Mouse (Mus musculus) neural tube, embryonic 11.5 days (tissue): Measurements from ENCODE around the gene Gdf11. TPM values are rescaled to one million over a fixed set of nuclear protein-coding genes. Genes with fewer than 3 reads are reported as not detected.

Experiments
- ATAC-seq: fragments of 200-750 bp; cut with Nextera tagmentation; 2 replicates; pipeline ENCODE4 v1.8.0; 2017; ENCODE audit warnings: moderate number of reproducible peaks, mild to moderate bottlenecking, moderate TSS enrichment, moderate library complexity; ENCODE audit not compliant: insufficient read depth, low FRiP score, low TSS enrichment
- DNase-seq: peaks from one replicate; pipeline ENCODE4 v3.0.0-alpha.2; 2015; ENCODE audit warnings: low spot score
- H3K27ac ChIP-seq: fragments of 300-500 bp; sonication (generic); 2 replicates; pipeline ENCODE4 v1.5.1; 2014; ENCODE audit warnings: low read depth, mild to moderate bottlenecking, low read length
- H3K27me3 ChIP-seq: fragments of 300-500 bp; sonication (generic); 2 replicates; pipeline ENCODE4 v1.6.1; 2014; ENCODE audit warnings: mild to moderate bottlenecking, low read length, mixed read lengths; ENCODE audit not compliant: control insufficient read depth, insufficient read depth
- H3K36me3 ChIP-seq: fragments of 300-500 bp; sonication (generic); 2 replicates; pipeline ENCODE4 v1.6.1; 2014; ENCODE audit warnings: mild to moderate bottlenecking, low read length, moderate library complexity, mixed read lengths; ENCODE audit not compliant: control insufficient read depth, insufficient read depth
- H3K4me1 ChIP-seq: fragments of 300-500 bp; sonication (generic); 2 replicates; pipeline ENCODE4 v1.6.1; 2014; ENCODE audit warnings: low read length, mixed read lengths; ENCODE audit not compliant: control insufficient read depth, insufficient read depth
- H3K4me2 ChIP-seq: fragments of 300-500 bp; sonication (generic); 2 replicates; pipeline ENCODE4 v1.6.1; 2014; ENCODE audit warnings: low read depth, mild to moderate bottlenecking, moderate library complexity
- H3K4me3 ChIP-seq: fragments of 300-500 bp; sonication (generic); 2 replicates; pipeline ENCODE4 v1.5.1; 2014; ENCODE audit warnings: low read depth, low read length
- H3K9ac ChIP-seq: fragments of 300-500 bp; sonication (generic); 2 replicates; pipeline ENCODE4 v1.6.1; 2014; ENCODE audit warnings: mild to moderate bottlenecking, low read length
- H3K9me3 ChIP-seq: fragments of 300-500 bp; sonication (generic); 2 replicates; pipeline ENCODE4 v1.6.1; 2016; ENCODE audit warnings: low read length; ENCODE audit not compliant: control insufficient read depth
- WGBS: fragments of 180-500 bp; shearing (Covaris S2); extraction: QIAGEN DNeasy Blood & Tissue Kit; methylation state at CpG from one replicate; pipeline ENCODE4 v1.1.7; 2014; 5-methylcytosine and 5-hydroxymethylcytosine counted together
- polyA plus RNA-seq: library from polyadenylated mRNA; unstranded; fragments of >200 nt; fragmentation: Nextera tagmentation; extraction: Ambion mirVana; gene quantifications from 2 replicates; pipeline ENCODE4 v1.2.1, GENCODE M21; 2014

The Gdf11 gene
- polyA plus RNA-seq, 1 experiment from 2014 or later = 17.7 TPM

DNA sequence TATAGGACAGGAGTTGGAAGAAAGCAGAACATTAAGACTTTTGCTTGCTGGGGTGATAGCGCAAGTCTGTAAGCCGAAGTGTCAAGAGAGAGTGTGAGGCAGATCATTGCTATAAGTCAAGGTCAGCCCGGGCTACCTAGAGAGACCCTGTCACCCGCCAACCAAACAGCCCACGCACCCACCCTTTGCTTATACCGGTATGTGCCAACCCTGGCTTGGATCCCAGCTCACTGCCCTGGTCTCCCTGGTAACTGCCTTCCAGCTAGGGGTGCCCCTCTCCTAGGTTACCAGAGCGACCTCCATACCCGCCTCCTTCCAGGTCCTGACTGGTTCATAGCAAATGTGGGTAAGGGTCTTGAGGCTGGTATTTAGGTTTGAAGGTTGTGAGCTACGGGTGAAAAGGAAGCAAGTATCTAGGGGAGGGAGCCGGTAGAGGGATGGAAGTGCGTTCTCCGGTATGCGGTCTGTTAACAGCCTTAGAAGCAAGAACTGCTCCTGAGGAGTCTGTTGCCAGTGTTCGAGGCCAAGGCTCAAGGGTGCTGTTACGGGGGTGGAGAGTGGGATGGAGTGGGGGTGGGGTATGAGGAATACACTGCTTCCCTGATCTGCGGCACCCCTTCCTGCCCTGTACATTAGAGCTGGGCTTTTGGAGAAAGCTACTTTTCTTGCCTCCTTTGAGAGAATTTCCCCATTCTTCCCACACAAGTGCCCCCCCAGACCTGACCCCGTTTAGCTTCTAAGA, 4.6 kb upstream of the Gdf11 start:
- Histone ChIP-seq H3K27me3 (peaks cover 9% of the 10 kb centered on the region), H3K9ac (no peak overlapping the region), H3K36me3 (no peaks in the 10 kb centered on the region), H3K4me2 (no peak overlapping the region; the same call in 1 of the 2 replicates), H3K4me1 (peaks cover 2% of the 10 kb centered on the region), H3K9me3 (no peaks in the 10 kb centered on the region), H3K4me3 (no peak overlapping the region), H3K27ac (no peak overlapping the region)
- 2% methylated on average over 17 of the region's 17 CpGs for whole genome bisulfite sequencing
- ATAC-seq = no peak
- no peak for DNase-seq

DNA sequence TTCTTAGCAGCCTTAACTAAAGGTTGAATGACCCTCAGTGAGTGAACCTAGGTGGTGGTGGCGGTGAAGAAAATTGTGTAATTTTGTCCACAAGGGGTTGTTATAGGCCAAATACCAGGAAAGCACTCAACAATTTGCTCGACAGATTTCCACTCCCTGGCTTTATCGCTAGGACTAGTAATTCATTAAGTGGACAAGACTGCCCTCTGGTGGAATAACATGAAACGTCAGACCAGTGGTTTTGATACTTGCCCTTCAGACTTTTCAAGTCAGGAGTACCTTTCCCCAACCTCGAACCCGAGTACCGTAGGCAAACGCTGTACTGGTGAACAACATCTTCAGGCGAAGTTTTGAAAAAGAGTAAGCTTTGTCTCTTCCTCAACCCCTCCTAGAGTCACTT, 3.9 kb upstream of the Gdf11 start:
- no peak overlapping the region for H3K4me2 ChIP-seq
- H3K4me3 ChIP-seq = no peak overlapping the region
- peaks cover 9% of the 10 kb centered on the region for H3K27me3 ChIP-seq
- no peaks in the 10 kb centered on the region for H3K9me3 ChIP-seq
- no peak for ATAC-seq
- H3K9ac ChIP-seq = no peak overlapping the region
- H3K36me3 ChIP-seq = no peaks in the 10 kb centered on the region
- peaks cover 2% of the 10 kb centered on the region for H3K4me1 ChIP-seq
- under 1% methylated on average over 9 of the region's 9 CpGs for WGBS
- H3K27ac ChIP-seq = no peak overlapping the region
- peak; percentile 78 for DNase-seq

DNA sequence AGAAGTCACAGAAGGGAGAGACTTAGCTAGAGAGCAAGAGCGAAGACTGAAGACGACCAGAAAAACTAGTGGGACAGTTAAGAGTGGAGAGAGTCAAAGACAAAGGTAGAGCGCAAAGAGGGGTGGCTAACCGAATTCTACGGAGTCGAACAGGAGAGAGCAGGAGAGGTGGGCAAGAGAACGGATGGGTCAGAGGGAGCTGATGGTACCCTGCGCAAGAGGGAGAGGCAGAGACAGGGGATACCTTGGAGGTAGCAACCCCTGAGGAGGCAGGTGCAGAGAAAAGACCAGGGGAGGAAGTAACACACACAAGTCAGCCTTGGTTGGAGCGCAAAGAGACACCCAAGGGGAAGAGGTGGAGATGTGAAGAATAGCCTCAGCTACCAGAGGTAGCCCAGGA, 728 bp upstream of the Gdf11 start:
- H3K4me3 ChIP-seq = peak overlapping the region; percentile 80
- peaks cover 16% of the 10 kb centered on the region for H3K4me1 ChIP-seq
- peak; percentile 37 for DNase-seq
- no peak for ATAC-seq
- H3K9ac ChIP-seq = peak overlapping the region; percentile 84
- peaks cover 9% of the 10 kb centered on the region for H3K27me3 ChIP-seq
- H3K27ac ChIP-seq = peak overlapping the region; percentile 95
- 2% methylated on average over 9 of the region's 9 CpGs for WGBS
- no peaks in the 10 kb centered on the region for H3K9me3 ChIP-seq
- H3K36me3 ChIP-seq = no peaks in the 10 kb centered on the region
- H3K4me2 ChIP-seq = peak overlapping the region; percentile 68

DNA sequence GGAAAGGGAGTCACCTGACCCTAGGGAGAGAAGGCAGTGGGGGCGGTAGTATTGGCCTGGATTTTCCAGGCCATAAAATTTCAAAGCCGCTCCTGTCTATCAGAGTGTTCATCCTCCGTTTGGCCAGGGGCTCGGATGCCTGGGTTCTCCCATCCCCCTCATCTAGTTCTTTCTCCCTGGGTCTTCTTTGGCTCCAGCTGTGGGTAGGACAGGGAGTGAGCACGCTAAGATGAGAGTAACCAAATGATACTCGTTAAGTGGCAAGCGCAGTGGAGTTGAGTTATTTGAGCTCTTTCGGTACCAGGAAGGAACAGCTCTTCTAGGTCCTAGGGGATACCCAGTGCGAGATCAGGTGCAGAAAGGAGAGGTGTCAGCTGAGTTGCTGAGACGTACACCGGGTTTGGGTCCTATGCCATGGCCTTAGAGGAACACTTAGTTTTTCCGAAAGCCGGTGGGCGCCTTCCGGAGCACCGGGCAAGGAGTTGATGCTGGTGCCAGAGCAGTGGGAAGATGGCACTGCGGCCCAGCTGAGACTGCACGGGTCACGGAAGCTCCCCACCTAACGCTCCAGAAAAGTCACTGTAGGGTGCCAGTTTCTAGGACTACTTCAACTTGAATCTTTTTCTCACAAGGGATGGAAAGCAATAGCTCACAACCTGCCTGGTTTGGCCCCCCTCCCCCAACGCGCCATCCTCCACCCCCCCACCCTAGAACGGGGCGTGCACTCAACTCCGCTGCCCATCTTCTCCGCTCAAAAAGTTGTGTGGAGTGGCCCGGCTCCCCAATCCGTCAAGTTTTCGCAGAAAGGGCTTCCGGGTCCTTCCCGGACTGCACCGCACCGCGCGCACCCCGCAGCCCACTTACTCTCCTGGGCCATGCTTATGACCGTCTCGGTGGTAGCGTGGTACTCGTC, 879 bp downstream of the Gdf11 start:
- ATAC-seq (peak; percentile 14), DNase-seq (peak; percentile 30)
- peaks cover 7% of the 10 kb centered on the region for H3K36me3 ChIP-seq
- H3K4me1 ChIP-seq = peaks cover 14% of the 10 kb centered on the region
- under 1% methylated on average over 40 of the region's 40 CpGs for WGBS
- H3K9me3 ChIP-seq = no peaks in the 10 kb centered on the region
- H3K4me3 ChIP-seq = peak overlapping the region; percentile 80
- peak overlapping the region; percentile 68 for H3K4me2 ChIP-seq
- H3K27me3 ChIP-seq = peaks cover under 1% of the 10 kb centered on the region; the same call in 1 of the 2 replicates
- peak overlapping the region; percentile 95 for H3K27ac ChIP-seq
- peak overlapping the region; percentile 84 for H3K9ac ChIP-seq

DNA sequence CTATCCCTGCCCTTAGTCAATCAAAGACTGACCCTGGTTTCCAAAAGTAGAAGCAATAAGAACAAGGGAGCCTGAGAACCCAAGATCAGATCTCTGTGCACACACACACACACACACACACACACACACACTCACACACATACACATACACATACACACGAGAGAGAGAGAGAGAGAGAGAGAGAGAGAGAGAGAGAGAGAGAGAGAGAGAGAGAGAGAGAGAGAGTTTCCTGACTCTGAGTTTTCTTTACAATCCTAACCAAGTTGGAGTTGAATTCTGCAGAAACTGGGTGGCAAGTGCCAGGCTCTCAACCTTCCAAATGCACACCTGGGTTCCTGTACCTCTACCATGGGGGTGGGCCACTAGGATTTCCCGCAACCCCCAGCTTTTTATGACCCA, 1.7 kb downstream of the Gdf11 start:
- H3K4me1 ChIP-seq = peaks cover 14% of the 10 kb centered on the region
- H3K27ac ChIP-seq = peak overlapping the region; percentile 95

DNA sequence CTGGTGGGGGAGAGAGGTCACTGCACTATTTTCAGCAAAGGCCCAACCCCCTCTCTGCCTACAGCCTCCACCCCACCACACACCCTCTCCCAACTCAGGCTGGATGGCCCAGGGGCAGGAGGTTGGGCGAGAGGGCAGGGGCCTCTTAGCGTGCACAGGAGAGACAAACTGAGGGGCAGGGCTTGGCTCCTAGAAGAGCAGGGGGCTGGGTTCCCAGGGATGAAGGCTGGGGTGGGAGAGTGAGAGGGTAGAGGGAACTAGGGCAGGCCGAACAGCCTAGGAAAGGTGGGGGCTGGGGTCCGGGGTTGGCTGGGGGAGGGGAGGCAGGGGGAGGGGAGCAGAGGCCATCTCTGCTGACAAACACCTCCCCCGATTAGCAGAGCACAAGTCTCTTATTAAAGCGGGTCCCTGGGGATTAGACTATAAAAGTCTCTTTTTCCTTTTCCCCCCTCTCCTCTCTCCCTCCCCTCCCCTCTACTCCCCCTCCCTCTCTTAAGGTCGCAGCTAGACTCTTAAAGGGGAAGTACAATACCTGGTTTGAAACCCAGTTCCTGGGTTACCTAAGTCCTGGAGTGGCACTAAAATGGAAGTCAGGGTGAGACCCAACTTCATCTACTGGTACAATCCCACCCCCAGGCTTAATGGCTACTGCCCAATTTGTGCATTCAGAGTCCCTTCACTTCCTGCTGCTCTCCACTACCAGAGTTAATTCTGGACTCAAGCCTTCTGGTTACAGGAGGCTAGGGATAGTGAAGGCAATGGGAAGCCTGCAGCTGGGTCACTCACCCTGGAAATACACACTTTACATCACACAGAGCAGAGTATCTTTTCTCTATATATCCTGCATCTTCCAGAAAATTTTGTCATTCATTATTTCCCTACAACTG, 2.3 kb downstream of the Gdf11 start:
- peak overlapping the region; percentile 53 for H3K9ac ChIP-seq
- H3K4me2 ChIP-seq = peak overlapping the region; percentile 68
- no peaks in the 10 kb centered on the region for H3K27me3 ChIP-seq
- peak overlapping the region; percentile 80 for H3K4me3 ChIP-seq
- 2% methylated on average over 7 of the region's 7 CpGs for WGBS
- H3K27ac ChIP-seq = peak overlapping the region; percentile 95
- ATAC-seq = peak; percentile 43
- peak; percentile 59 for DNase-seq
- peaks cover 10% of the 10 kb centered on the region for H3K36me3 ChIP-seq
- peaks cover 14% of the 10 kb centered on the region for H3K4me1 ChIP-seq
- no peaks in the 10 kb centered on the region for H3K9me3 ChIP-seq

More for the DNA sequence above, 1.7 kb downstream of the Gdf11 start:
- H3K9me3 ChIP-seq = no peaks in the 10 kb centered on the region
- 7% methylated on average over 1 of the region's 2 CpGs for WGBS
- H3K4me2 ChIP-seq = peak overlapping the region; percentile 68
- H3K27me3 ChIP-seq = no peaks in the 10 kb centered on the region
- peaks cover 8% of the 10 kb centered on the region for H3K36me3 ChIP-seq
- peak overlapping the region; percentile 84 for H3K9ac ChIP-seq
- peak overlapping the region; percentile 80 for H3K4me3 ChIP-seq
- DNase-seq (no peak), ATAC-seq (no peak)

DNA sequence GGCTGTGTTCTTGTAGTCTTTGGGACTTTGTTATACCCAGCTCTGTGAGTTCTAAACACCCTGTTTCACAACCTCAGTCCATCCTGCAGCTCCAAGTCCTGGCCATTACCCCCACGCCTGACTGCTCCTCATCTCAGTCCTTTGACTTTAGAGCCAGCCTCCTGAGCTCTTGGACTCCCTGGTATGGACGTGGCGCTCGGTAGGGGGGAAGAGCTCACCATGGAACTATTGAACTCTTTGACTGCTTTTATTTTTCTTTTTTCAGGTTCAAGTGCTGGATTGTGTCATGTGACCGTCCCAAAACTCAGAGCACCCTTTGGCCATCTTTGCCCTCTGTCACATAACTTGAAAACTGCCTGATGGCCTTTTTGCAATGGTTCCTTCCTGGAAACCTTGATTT, 9.5 kb downstream of the Gdf11 start:
- DNase-seq (no peak), ATAC-seq (no peak)
- Histone ChIP-seq H3K9me3 (no peaks in the 10 kb centered on the region), H3K27ac (no peak overlapping the region), H3K27me3 (no peaks in the 10 kb centered on the region), H3K9ac (no peak overlapping the region), H3K36me3 (peaks cover 16% of the 10 kb centered on the region), H3K4me2 (no peak overlapping the region), H3K4me3 (no peak overlapping the region), H3K4me1 (no peaks in the 10 kb centered on the region)
- 86% methylated on average over 5 of the region's 5 CpGs for WGBS

DNA sequence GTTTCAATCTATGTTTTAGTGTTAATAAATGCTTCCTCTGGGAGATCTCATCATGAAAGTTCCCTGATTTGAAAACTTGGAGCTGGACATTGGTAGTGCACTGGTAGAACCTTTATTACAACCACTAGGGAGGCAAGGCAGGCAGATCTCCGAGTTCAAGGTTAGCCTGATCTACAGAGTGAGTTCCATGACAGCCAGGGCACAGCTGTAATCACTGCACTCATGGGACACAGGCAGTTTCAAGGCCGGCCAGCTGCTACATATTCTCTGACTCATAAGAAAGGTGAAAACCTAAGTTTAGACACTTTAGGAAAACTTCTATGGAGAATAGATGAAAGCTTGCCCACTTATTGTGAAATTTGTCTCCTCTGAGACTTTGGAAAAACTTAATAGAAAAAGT, 12.7 kb downstream of the Gdf11 start:
- H3K4me3 ChIP-seq = no peak overlapping the region

More for the DNA sequence above, 12.7 kb downstream of the Gdf11 start:
- WGBS = 83% methylated on average over 2 of the region's 2 CpGs
- Histone ChIP-seq H3K9me3 (no peaks in the 10 kb centered on the region), H3K9ac (no peak overlapping the region), H3K36me3 (peaks cover 6% of the 10 kb centered on the region; the same call in 1 of the 2 replicates), H3K27ac (no peak overlapping the region), H3K4me1 (no peaks in the 10 kb centered on the region), H3K4me2 (no peak overlapping the region), H3K27me3 (no peaks in the 10 kb centered on the region)
- DNase-seq (no peak), ATAC-seq (no peak)
